Mouse (Mus musculus) liver, embryonic 11.5 days (tissue): ENCODE results near the gene Cisd3. TPM values are rescaled to one million over a fixed set of nuclear protein-coding genes. Genes with fewer than 3 reads are reported as not detected.

ENCODE experiments used
- ATAC-seq: fragments of 200-750 bp; cut with Nextera tagmentation; replicated peaks from 2 replicates; pipeline ENCODE4 v1.8.0; 2017; ENCODE audit warnings: moderate number of reproducible peaks, mild to moderate bottlenecking, moderate TSS enrichment, moderate library complexity; ENCODE audit not compliant: low FRiP score
- DNase-seq: peaks from one replicate; pipeline ENCODE4 v3.0.0-alpha.2; 2017; ENCODE audit warnings: low spot score
- H3K27ac ChIP-seq: fragments of 300-500 bp; sonication (generic); 2 replicates; pipeline ENCODE4 v1.5.1; 2014; ENCODE audit warnings: mild to moderate bottlenecking, low read depth, low read length, control low read depth
- H3K27me3 ChIP-seq: fragments of 300-500 bp; sonication (generic); replicated peaks from 2 replicates; pipeline ENCODE4 v1.6.1; 2014; ENCODE audit warnings: low read length, mixed read lengths; ENCODE audit not compliant: control insufficient read depth, insufficient read depth
- H3K36me3 ChIP-seq: fragments of 300-500 bp; sonication (generic); 2 replicates; pipeline ENCODE4 v1.6.1; 2014; ENCODE audit warnings: mild to moderate bottlenecking, low read length, moderate library complexity, mixed read lengths; ENCODE audit not compliant: control insufficient read depth, insufficient read depth
- H3K4me1 ChIP-seq: fragments of 300-500 bp; sonication (generic); replicated peaks from 2 replicates; pipeline ENCODE4 v1.6.1; 2014; ENCODE audit warnings: low read length, mixed read lengths; ENCODE audit not compliant: control insufficient read depth, insufficient read depth
- H3K4me2 ChIP-seq: fragments of 300-500 bp; sonication (generic); 2 replicates; pipeline ENCODE4 v1.6.1; 2014; ENCODE audit warnings: mild to moderate bottlenecking, control low read depth, moderate library complexity
- H3K4me3 ChIP-seq: fragments of 300-500 bp; sonication (generic); 2 replicates; pipeline ENCODE4 v1.5.1; 2014; ENCODE audit warnings: low read depth, low read length, control low read depth
- H3K9ac ChIP-seq: fragments of 300-500 bp; sonication (generic); 2 replicates; pipeline ENCODE4 v1.6.1; 2014; ENCODE audit warnings: low read depth, low read length, control low read depth
- H3K9me3 ChIP-seq: fragments of 300-500 bp; sonication (generic); 2 replicates; pipeline ENCODE4 v1.6.1; 2016; ENCODE audit warnings: low read length, inconsistent platforms, mixed read lengths; ENCODE audit not compliant: control insufficient read depth
- WGBS: fragments of 180-500 bp; shearing (Covaris S2); extraction: QIAGEN DNeasy Blood & Tissue Kit; methylation state at CpG from one replicate; pipeline ENCODE4 v1.1.7; 2014; 5-methylcytosine and 5-hydroxymethylcytosine counted together
- microRNA-seq: library from miRNA; unstranded; fragments of <30 nt; microRNA quantifications from one replicate; pipeline ENCODE4, GENCODE M21; 2017; ENCODE audit warnings: borderline number of aligned reads
- polyA plus RNA-seq: library from polyadenylated mRNA; unstranded; fragments of >200 nt; fragmentation: Nextera tagmentation; extraction: Ambion mirVana; gene quantifications from 2 replicates; pipeline ENCODE4 v1.2.1, GENCODE M21; 2014

Cisd3 gene
- polyA plus RNA-seq, 1 experiment from 2014 or later = 21.9 TPM

GRCm38 (mm10) chr11:97737600-97737999 lies 52.0 kb downstream of the Cisd3 start:
- Histone ChIP-seq H3K4me3 (no peak overlapping the region), H3K4me2 (no peak overlapping the region), H3K27ac (no peak overlapping the region), H3K9me3 (no peaks in the 10 kb centered on the region), H3K9ac (no peak overlapping the region), H3K4me1 (peaks cover 7% of the 10 kb centered on the region; the same call in 1 of the 2 replicates), H3K27me3 (no peaks in the 10 kb centered on the region), H3K36me3 (no peaks in the 10 kb centered on the region)
- DNase-seq (no peak), ATAC-seq (no peak)
- 80% methylated on average over 4 of the region's 4 CpGs for WGBS

Small RNA genes lying within 50 kb of the gene (microRNA-seq; reads per million reads assigned to microRNA genes)
- gene Gm24158 (not detected), gene Mir6927 (not detected)

Other genes with a start within 250 kb of the Cisd3 start
- 0.21 and 0.44 TPM in 2 replicates for gene 4933428G20Rik, start 185.5 kb upstream of the Cisd3 start, polyA plus RNA-seq
- gene Srcin1, start 109.6 kb upstream of the Cisd3 start, polyA plus RNA-seq = 0.13 and 0.14 TPM in 2 replicates
- gene Epop, start 56.1 kb upstream of the Cisd3 start, polyA plus RNA-seq = 4.1 and 4.8 TPM in 2 replicates
- gene Mllt6, start 22.4 kb upstream of the Cisd3 start, polyA plus RNA-seq = 0.97 and 1.0 TPM in 2 replicates
- 10.3 and 13.2 TPM in 2 replicates for gene Pcgf2, start 14.7 kb downstream of the Cisd3 start, polyA plus RNA-seq
- 558 and 561 TPM in 2 replicates for gene Psmb3, start 17.6 kb downstream of the Cisd3 start, polyA plus RNA-seq
- 0.95 and 1.7 TPM in 2 replicates for gene Pip4k2b, start 58.9 kb downstream of the Cisd3 start, polyA plus RNA-seq
- 12.9 and 13.1 TPM in 2 replicates for gene Cwc25, start 80.7 kb downstream of the Cisd3 start, polyA plus RNA-seq
- 0.64 TPM in 1 of 2 replicates, not detected in the other for gene 1700001P01Rik, start 90.1 kb downstream of the Cisd3 start, polyA plus RNA-seq
- gene Rpl23, start 96.6 kb downstream of the Cisd3 start, polyA plus RNA-seq = 756 and 842 TPM in 2 replicates
- gene Lasp1, start 113.2 kb downstream of the Cisd3 start, polyA plus RNA-seq = 54.7 and 55.3 TPM in 2 replicates
- 3.7 and 5.4 TPM in 2 replicates for gene B230217C12Rik, start 155.0 kb downstream of the Cisd3 start, polyA plus RNA-seq
- 1.1 TPM in 2 replicates for gene Fbxo47, start 198.3 kb downstream of the Cisd3 start, polyA plus RNA-seq